Mouse (Mus musculus) limb, embryonic 14.5 days (tissue): ENCODE measurements around the gene Tfap2a. TPM values are rescaled to one million over a fixed set of nuclear protein-coding genes. Genes with fewer than 3 reads are reported as not detected.
A peak's percentile ranks its signal among the peaks of the same experiment; 100 is the strongest.

Experiments
- ATAC-seq: fragments of 200-750 bp; cut with Nextera tagmentation; 2 replicates; pipeline ENCODE4 v1.8.0; 2017; ENCODE audit warnings: low read depth, moderate number of reproducible peaks, moderate TSS enrichment; ENCODE audit not compliant: low FRiP score
- DNase-seq: peaks from one replicate; pipeline ENCODE4 v3.0.0-alpha.2; 2015; ENCODE audit warnings: low spot score
- H3K27ac ChIP-seq: fragments of 300-500 bp; sonication (generic); replicated peaks from 2 replicates; pipeline ENCODE4 v1.5.1; 2014; ENCODE audit warnings: low read depth, mild to moderate bottlenecking, low read length, moderate library complexity, mixed read lengths
- H3K27me3 ChIP-seq: fragments of 300-500 bp; sonication (generic); 2 replicates; pipeline ENCODE4 v1.6.1; 2014; ENCODE audit warnings: low read length, mixed read lengths; ENCODE audit not compliant: control insufficient read depth, insufficient read depth
- H3K36me3 ChIP-seq: fragments of 300-500 bp; sonication (generic); 2 replicates; pipeline ENCODE4 v1.6.1; 2014; ENCODE audit warnings: mild to moderate bottlenecking, low read length, moderate library complexity, mixed read lengths; ENCODE audit not compliant: control insufficient read depth, insufficient read depth
- H3K4me1 ChIP-seq: fragments of 300-500 bp; sonication (generic); 2 replicates; pipeline ENCODE4 v1.6.1; 2014; ENCODE audit warnings: antibody characterized with exemption, low read length, mixed read lengths; ENCODE audit not compliant: control insufficient read depth, insufficient read depth
- H3K4me2 ChIP-seq: fragments of 300-500 bp; sonication (generic); replicated peaks from 2 replicates; pipeline ENCODE4 v1.6.1; 2014; ENCODE audit warnings: low read depth, mild to moderate bottlenecking, low read length, moderate library complexity; ENCODE audit not compliant: severe bottlenecking
- H3K4me3 ChIP-seq: fragments of 300-500 bp; sonication (generic); replicated peaks from 2 replicates; pipeline ENCODE4 v1.5.1; 2014; ENCODE audit warnings: low read length
- H3K9ac ChIP-seq: fragments of 300-500 bp; sonication (generic); 2 replicates; pipeline ENCODE4 v1.6.1; 2014; ENCODE audit warnings: mild to moderate bottlenecking, low read depth, low read length, moderate library complexity; ENCODE audit not compliant: severe bottlenecking
- H3K9me3 ChIP-seq: fragments of 300-500 bp; sonication (generic); 2 replicates; pipeline ENCODE4 v1.6.1; 2016; ENCODE audit warnings: low read length; ENCODE audit not compliant: control insufficient read depth
- POLR2A ChIP-seq: fragments of 200-500 bp; IDR thresholded peaks from 2 replicates; pipeline ENCODE4 v1.8.0; 2012; ENCODE audit warnings: inconsistent platforms, mild to moderate bottlenecking, moderate library complexity, borderline replicate concordance; ENCODE audit not compliant: insufficient read depth, insufficient read length; ENCODE audit errors: extremely low read depth
- WGBS: fragments of 180-500 bp; shearing (Covaris S2); extraction: QIAGEN DNeasy Blood & Tissue Kit; methylation state at CpG from one replicate; pipeline ENCODE4 v1.1.7; 2014; 5-methylcytosine and 5-hydroxymethylcytosine counted together
- polyA plus RNA-seq, 2 experiments: library from polyadenylated mRNA; depleted of rRNA in 1 of 2; stranded (reverse) in 1 of 2; unstranded in 1 of 2; fragments of >200 nt; fragmentation: Nextera tagmentation in 1 of 2; extraction: Ambion mirVana in 1 of 2; gene quantifications; 2 replicates each; pipeline versions ENCODE4 v1.2.1 to v1.2.3; 2012 to 2014

Gene Tfap2a
- polyA plus RNA-seq, 2 experiments, result 9.6 to 21.5 TPM

- TF ChIP-seq POLR2A, result no peak
- peak overlapping the region; percentile 40; the same call in 1 of the 2 replicates for H3K4me2 ChIP-seq
- 72% methylated on average over 9 of the region's 9 CpGs for WGBS
- H3K4me1 ChIP-seq, result peaks cover 2% of the 10 kb centered on the region; the same call in 1 of the 2 replicates
- H3K27ac ChIP-seq, result no peak overlapping the region
- H3K4me3 ChIP-seq, result no peak overlapping the region
- no peak for DNase-seq
- no peaks in the 10 kb centered on the region; the same call in 1 of the 2 replicates for H3K9me3 ChIP-seq
- H3K9ac ChIP-seq, result no peak overlapping the region
- peaks cover 15% of the 10 kb centered on the region for H3K27me3 ChIP-seq
- ATAC-seq, result no peak
- no peaks in the 10 kb centered on the region for H3K36me3 ChIP-seq
Measured at GRCm38 (mm10) chr13:40749603-40749905, 11.4 kb upstream of the Tfap2a start.

- H3K27ac ChIP-seq, result no peak overlapping the region
- ATAC-seq (peak; percentile 55; the same call in 1 of the 2 replicates), DNase-seq (peak; percentile 64)
- WGBS, result 10% methylated on average over 19 of the region's 19 CpGs
- TF ChIP-seq POLR2A, result no peak
- H3K36me3 ChIP-seq, result no peaks in the 10 kb centered on the region
- H3K4me2 ChIP-seq, result peak overlapping the region; percentile 40
- no peaks in the 10 kb centered on the region; the same call in 1 of the 2 replicates for H3K9me3 ChIP-seq
- peaks cover 20% of the 10 kb centered on the region for H3K27me3 ChIP-seq
- H3K9ac ChIP-seq, result no peak overlapping the region
- no peak overlapping the region for H3K4me3 ChIP-seq
- peaks cover 6% of the 10 kb centered on the region; the same call in 1 of the 2 replicates for H3K4me1 ChIP-seq
Measured at GRCm38 (mm10) chr13:40748785-40749602, 10.8 kb upstream of the Tfap2a start.

GRCm38 (mm10) chr13:40744111-40744805 is 6.1 kb upstream of the Tfap2a start:
- peak overlapping the region; percentile 44 for H3K4me2 ChIP-seq
- 4% methylated on average over 19 of the region's 19 CpGs for WGBS
- ATAC-seq (no peak), DNase-seq (no peak)
- peak overlapping the region; percentile 31 for H3K4me3 ChIP-seq
- no peak overlapping the region for H3K27ac ChIP-seq
- H3K27me3 ChIP-seq, result peaks cover 65% of the 10 kb centered on the region
- H3K9ac ChIP-seq, result 0 out of 2 replicates have a peak overlapping the region, but pooled peaks have one; percentile 21
- no peaks in the 10 kb centered on the region; the same call in 1 of the 2 replicates for H3K9me3 ChIP-seq
- peaks cover 6% of the 10 kb centered on the region; the same call in 1 of the 2 replicates for H3K4me1 ChIP-seq
- no peaks in the 10 kb centered on the region for H3K36me3 ChIP-seq
- TF ChIP-seq POLR2A, result no peak

GRCm38 (mm10) chr13:40743221-40743620 is 5.0 kb upstream of the Tfap2a start:
- ATAC-seq (no peak), DNase-seq (no peak)

GRCm38 (mm10) chr13:40741841-40742550 is 3.8 kb upstream of the Tfap2a start:
- Histone ChIP-seq H3K9ac (no peak overlapping the region), H3K4me1 (peaks cover 6% of the 10 kb centered on the region; the same call in 1 of the 2 replicates), H3K27me3 (peaks cover 88% of the 10 kb centered on the region), H3K36me3 (no peaks in the 10 kb centered on the region), H3K4me3 (no peak overlapping the region), H3K4me2 (no peak overlapping the region), H3K9me3 (no peaks in the 10 kb centered on the region; the same call in 1 of the 2 replicates), H3K27ac (no peak overlapping the region)
- no peak for ATAC-seq
- 6% methylated on average over 25 of the region's 25 CpGs for WGBS
- TF ChIP-seq POLR2A, result no peak
- no peak for DNase-seq

More at GRCm38 (mm10) chr13:40743221-40743620, 5.0 kb upstream of the Tfap2a start:
- Histone ChIP-seq H3K9me3 (no peaks in the 10 kb centered on the region; the same call in 1 of the 2 replicates), H3K4me3 (no peak overlapping the region), H3K27ac (no peak overlapping the region), H3K4me1 (peaks cover 6% of the 10 kb centered on the region; the same call in 1 of the 2 replicates), H3K36me3 (no peaks in the 10 kb centered on the region), H3K9ac (no peak overlapping the region), H3K4me2 (no peak overlapping the region), H3K27me3 (peaks cover 75% of the 10 kb centered on the region)
- 24% methylated on average over 4 of the region's 4 CpGs for WGBS
- TF ChIP-seq POLR2A, result no peak
